Mouse (Mus musculus) heart, postnatal 10 days (tissue): ENCODE measurements at regions not wholly inside any gene's neighbourhood (a gene's known extent, or its start where the extent isn't known, plus 50 kb on each side); places are given as distances from the start of the nearest gene placed in this dataset.

Source experiments
- DNase-seq, 2 experiments: peaks; one replicate each; pipeline ENCODE4 v3.0.0; 2021
- intact Hi-C: fragments of 180-260 bp; cut with DNase I; formaldehyde crosslinking; loops from one replicate; pipeline ENCODE4 v1.15.1; 2025

- intact Hi-C loops = loop anchor here (5.0 kb wide), 1 partner anchor 1362 kb away; no protein-coding TSS in a partner anchor
- no peak for DNase-seq
Observed at GRCm38 (mm10) chr7:68974761-68975579, 225.9 kb upstream of the Arrdc4 start.

DNA sequence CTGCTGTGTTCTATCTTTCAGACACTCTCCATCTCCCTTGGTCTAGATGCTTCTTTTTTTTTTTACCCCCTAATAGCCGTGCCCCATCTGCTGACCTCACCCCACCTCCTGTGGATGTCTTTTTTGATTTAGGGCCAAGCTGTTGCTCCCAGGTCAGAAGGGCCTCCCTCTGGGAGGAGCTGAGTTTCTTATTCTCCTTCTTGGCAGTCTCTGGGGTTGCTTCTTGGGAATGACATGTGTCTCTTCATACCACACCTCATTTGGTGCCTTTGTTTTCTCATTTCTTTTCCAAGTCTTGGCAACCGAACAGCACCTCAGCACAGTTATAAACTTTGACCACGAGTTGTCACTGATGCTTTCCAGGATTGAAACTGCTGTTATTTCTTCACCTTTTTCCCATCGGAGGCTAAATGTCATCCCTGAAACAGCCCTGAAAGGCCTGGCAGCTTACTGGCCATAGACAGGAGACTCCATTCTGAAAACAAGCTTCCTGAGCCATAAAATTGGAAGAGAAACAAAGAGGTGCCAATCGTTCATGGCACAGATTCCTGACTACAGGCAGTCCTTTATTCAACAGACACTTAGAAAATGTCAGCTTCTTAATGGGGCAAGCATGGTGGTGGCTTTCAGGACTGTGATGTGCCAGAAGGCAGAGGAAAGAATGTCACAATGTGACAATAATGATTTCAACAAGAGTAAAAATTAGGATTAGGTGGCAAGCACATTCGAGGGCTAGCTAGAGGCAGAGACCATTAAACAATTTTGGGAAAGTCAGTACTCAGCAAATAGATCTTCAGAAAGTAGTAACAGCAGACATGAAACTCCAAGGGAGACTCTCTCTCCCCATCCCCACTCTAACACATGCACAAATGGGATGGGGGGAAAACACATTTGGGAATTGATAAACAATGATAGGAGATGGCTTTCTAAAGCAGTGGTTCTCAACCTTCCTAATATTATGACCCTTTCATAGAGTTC lies 197.1 kb upstream of the Arrdc4 start:
- intact Hi-C loops = no loop called here
- DNase-seq = no peak

- intact Hi-C loops = no loop called here
- DNase-seq = no peak
Observed at GRCm38 (mm10) chr7:68930627-68931334, 181.7 kb upstream of the Arrdc4 start.

GRCm38 (mm10) chr7:68929669-68930068 lies 180.6 kb upstream of the Arrdc4 start:
- DNase-seq = no peak
- intact Hi-C loops = no loop called here

GRCm38 (mm10) chr7:68925640-68926039 lies 176.6 kb upstream of the Arrdc4 start:
- intact Hi-C loops = no loop called here
- no peak for DNase-seq

- intact Hi-C loops = no loop called here
- DNase-seq = no peak
Observed at GRCm38 (mm10) chr7:68918632-68919435, 169.8 kb upstream of the Arrdc4 start.

GRCm38 (mm10) chr7:68917876-68918200 lies 168.8 kb upstream of the Arrdc4 start:
- no peak for DNase-seq
- intact Hi-C loops = no loop called here

DNA sequence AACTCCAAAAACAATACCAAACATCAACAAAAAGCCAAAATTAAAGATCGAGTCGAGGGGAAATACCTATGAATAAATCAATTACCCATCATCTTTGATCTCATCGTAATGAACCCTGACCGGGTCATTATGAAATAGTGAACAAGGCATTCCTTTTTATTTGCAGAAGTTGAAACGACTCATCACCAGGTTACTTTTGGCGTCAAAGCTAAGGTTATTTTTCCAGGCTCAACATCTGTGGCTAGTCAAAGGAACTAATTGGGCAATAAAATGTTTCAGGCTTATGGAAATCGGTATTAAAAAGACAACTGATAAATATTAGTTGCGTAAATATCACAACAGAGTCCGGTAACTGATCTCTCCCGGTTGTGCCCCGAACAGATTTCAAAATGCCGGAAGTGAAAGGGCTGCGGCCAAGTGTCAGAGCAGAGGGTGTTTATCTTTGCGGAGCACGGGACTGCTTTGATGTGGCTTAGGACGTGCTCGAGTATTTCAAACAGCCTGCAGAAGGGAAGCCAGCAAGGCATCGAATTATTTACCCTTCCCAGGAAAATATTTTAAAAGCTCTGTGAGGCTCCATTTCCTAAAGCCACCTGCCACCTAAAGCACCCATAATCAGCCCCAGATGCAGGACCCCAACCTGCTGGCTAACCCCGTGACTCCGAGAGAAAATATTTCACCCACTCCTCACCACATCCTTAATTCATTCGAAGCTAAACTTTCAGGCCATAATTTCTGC lies 168.3 kb upstream of the Arrdc4 start:
- DNase-seq = peak in 1 of 2 experiments; percentile 1
- intact Hi-C loops = no loop called here

- intact Hi-C loops = no loop called here
Observed at GRCm38 (mm10) chr7:68915976-68916375, 166.9 kb upstream of the Arrdc4 start.

GRCm38 (mm10) chr7:68914344-68914743 lies 165.3 kb upstream of the Arrdc4 start:
- intact Hi-C loops = no loop called here
- no peak for DNase-seq

More at GRCm38 (mm10) chr7:68915976-68916375, 166.9 kb upstream of the Arrdc4 start:
- no peak for DNase-seq

DNA sequence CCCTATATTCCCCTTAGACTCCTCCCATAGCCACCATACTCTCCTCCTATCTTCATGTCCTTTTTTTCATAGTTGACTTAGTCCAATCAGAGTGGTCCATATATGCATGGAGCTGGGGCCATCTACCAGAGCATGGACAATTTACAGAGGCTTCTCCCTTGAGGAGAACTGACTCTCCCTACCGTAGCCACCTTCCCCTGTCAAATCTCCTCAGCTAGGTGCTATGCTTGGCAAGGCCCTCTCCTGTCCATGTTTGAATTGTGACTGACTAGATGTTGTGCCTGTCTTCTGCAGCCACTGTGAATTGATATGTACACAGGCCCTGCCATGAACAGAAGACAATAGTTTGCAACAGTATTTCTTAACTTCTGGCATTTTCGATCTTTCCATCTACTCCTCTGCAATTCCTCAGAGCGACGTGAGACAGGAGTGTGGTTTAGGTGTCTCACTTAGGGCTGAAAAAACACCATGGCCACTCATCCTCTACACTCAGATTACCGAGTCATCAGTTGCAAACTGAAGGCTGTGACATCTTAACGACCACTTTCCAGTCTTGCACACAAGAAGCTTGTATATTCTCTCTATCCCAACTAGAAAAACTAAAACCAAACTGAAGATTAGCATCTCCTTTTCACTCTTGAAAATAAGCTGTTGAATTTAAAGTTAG lies 163.1 kb upstream of the Arrdc4 start:
- DNase-seq = no peak
- intact Hi-C loops = no loop called here

DNA sequence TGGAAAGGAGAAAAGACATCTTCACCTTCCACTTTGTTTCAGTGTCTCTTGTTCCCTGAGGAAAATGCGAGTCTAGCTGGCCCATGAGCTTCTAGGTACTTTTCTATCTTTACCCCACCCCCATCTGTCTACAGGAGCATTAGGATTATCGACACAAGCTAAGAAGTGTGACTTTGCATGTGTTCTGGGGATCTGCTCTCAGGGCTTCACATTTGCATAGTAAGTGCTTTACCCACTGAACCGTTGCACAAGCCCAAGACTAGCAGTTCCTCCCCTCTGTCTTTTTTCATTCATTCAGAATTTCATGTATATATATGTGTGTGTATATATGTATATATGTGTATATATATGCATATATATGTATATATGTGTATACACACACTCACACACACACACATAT lies 162.5 kb upstream of the Arrdc4 start:
- intact Hi-C loops = no loop called here
- no peak for DNase-seq

DNA sequence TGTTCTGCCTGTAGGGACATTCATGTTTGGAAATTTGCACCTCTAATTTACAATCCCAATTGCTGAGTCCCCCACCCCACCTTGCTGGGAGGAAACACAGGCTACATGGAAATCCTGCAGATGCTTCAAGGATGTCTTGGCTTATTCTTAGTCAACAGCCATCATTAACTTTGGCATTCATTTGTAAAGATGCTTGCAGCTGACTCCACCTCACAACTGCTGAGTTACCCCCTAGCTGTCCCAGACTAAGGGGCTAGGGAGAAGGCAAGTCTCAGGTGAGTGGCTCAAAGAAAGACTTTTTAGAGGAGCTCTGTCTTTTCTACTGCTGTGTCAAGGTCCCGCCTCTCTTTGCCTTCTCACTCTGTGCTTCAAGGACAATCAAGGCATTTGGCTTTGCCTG lies 160.7 kb upstream of the Arrdc4 start:
- no peak for DNase-seq
- intact Hi-C loops = no loop called here

DNA sequence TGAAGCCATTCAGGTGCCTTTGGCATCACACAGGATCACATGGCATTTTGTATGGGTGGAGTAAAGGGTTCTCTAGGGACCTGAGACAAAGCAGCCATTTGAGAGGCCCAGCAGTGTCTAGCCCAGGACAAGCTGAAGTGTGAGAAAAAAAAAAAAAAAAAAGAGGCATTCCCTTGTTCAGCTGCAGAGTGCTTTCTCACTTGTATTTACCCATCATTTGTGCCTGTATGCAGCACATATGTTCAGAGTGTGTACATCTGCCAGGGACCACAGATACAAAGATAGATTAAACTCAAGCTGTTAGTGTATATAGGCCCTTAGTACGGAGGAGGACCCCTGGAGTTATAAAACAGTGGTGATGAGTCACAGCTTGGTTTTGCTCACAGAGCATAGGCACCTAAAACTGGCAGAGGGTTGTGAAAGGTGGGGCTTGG lies 159.4 kb upstream of the Arrdc4 start:
- intact Hi-C loops = no loop called here
- DNase-seq = no peak

DNA sequence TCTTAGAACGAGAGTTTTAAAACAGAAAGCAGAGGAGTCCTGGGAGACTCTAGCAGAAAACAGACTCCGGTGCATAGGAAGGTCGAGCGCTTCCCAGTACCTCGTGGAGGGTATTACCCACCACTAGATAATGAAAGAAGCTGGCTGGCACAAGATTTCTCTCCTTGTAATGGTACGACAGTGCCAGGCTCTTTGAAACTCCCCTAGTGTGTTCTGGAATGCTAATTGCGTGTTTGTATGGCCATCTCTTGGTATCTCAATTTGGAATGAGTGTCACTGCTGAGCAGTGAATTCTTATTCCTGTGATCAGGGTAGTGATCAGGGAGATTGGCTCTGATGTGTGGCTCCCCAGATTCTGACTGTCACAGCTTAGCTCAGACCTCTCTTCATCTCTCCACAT lies 158.8 kb upstream of the Arrdc4 start:
- intact Hi-C loops = no loop called here
- no peak for DNase-seq

- DNase-seq = no peak
- intact Hi-C loops = no loop called here
Observed at GRCm38 (mm10) chr7:68906771-68907395, 157.8 kb upstream of the Arrdc4 start.

DNA sequence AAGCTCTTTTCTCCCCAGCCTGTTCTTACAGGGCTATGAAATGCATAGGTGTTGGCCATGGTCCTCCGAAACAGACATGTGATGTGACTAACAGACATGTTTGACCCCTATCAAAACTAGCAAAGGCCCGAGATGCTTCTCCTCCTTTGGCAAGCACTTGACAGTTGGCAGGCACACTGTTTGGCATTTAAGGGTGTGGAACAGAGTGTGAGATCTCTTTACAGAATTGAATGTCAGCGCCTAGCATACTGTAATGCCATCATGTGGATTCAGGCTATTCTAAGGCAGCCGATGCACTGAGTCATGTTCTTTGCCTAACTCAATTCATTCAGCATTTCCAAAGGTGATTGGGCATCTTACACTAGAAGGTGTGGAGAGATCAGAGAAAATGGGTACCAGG lies 156.8 kb upstream of the Arrdc4 start:
- peak; percentile 5 to 25 for DNase-seq
- intact Hi-C loops = no loop called here

GRCm38 (mm10) chr7:68886173-68886572 lies 137.1 kb upstream of the Arrdc4 start:
- intact Hi-C loops = no loop called here
- DNase-seq = no peak

GRCm38 (mm10) chr7:68873008-68873407 lies 124.0 kb upstream of the Arrdc4 start:
- intact Hi-C loops = no loop called here
- no peak for DNase-seq
